Mouse (Mus musculus) hematopoietic stem cell, adult 5-6 weeks (primary cell): ENCODE measurements around the gene Ppp2r1b. TPM values are rescaled to one million over a fixed set of nuclear protein-coding genes. Genes with fewer than 3 reads are reported as not detected.
A peak's percentile ranks its signal among the peaks of the same experiment; 100 is the strongest.

ENCODE experiments used
- ATAC-seq, 2 experiments: fragments of 125-278 bp in 1 of 2; replicated peaks in 1 of 2; 2 replicates each; pipeline ENCODE4 v1.8.0; 2016 to 2017; ENCODE audit warnings: inconsistent platforms in 2 of 2, mild to moderate bottlenecking in 2 of 2, moderate number of reproducible peaks in 2 of 2, low read depth in 1 of 2, moderate TSS enrichment in 1 of 2; ENCODE audit not compliant: low FRiP score in 2 of 2, poor library complexity in 2 of 2, severe bottlenecking in 2 of 2, insufficient read depth in 1 of 2, low TSS enrichment in 1 of 2
- total RNA-seq: library from RNA; stranded (forward); fragments of 172-1452, 232-1000 nt; gene quantifications from 2 replicates; pipeline ENCODE4 v1.2.3, GENCODE M21; 2017

The Ppp2r1b gene
- total RNA-seq, 1 experiment from 2014 or later = 40.3 TPM

GRCm38 (mm10) chr9:50855780-50856179, 10.7 kb downstream of the Ppp2r1b start:
- no peak for ATAC-seq

GRCm38 (mm10) chr9:50856341-50857081, 11.4 kb downstream of the Ppp2r1b start:
- peak; percentile 61 to 89 for ATAC-seq

GRCm38 (mm10) chr9:50857082-50857641, 12.1 kb downstream of the Ppp2r1b start:
- no peak; a peak in 1 of 4 replicates for ATAC-seq

GRCm38 (mm10) chr9:50858681-50859080, 13.6 kb downstream of the Ppp2r1b start:
- ATAC-seq = no peak

- no peak for ATAC-seq
Observed at GRCm38 (mm10) chr9:50861119-50861839, 16.2 kb downstream of the Ppp2r1b start.

GRCm38 (mm10) chr9:50863824-50864223, 18.7 kb downstream of the Ppp2r1b start:
- ATAC-seq = no peak

- no peak for ATAC-seq
Observed at GRCm38 (mm10) chr9:50864877-50865276, 19.8 kb downstream of the Ppp2r1b start.

GRCm38 (mm10) chr9:50865803-50866202, 20.7 kb downstream of the Ppp2r1b start:
- peak; percentile 69 to 92 for ATAC-seq

GRCm38 (mm10) chr9:50867015-50867414, 21.9 kb downstream of the Ppp2r1b start:
- no peak for ATAC-seq

- ATAC-seq = no peak
Observed at GRCm38 (mm10) chr9:50868182-50868581, 23.1 kb downstream of the Ppp2r1b start.

- no peak for ATAC-seq
Observed at GRCm38 (mm10) chr9:50873210-50873609, 28.1 kb downstream of the Ppp2r1b start.

GRCm38 (mm10) chr9:50874031-50874430, 28.9 kb downstream of the Ppp2r1b start:
- ATAC-seq = no peak

GRCm38 (mm10) chr9:50875470-50875869, 30.4 kb downstream of the Ppp2r1b start:
- ATAC-seq = no peak

- ATAC-seq = no peak
Observed at GRCm38 (mm10) chr9:50876287-50876686, 31.2 kb downstream of the Ppp2r1b start.

- no peak for ATAC-seq
Observed at GRCm38 (mm10) chr9:50877431-50877830, 32.3 kb downstream of the Ppp2r1b start.

- ATAC-seq = no peak
Observed at GRCm38 (mm10) chr9:50882183-50882582, 37.1 kb downstream of the Ppp2r1b start.

GRCm38 (mm10) chr9:50884093-50884492, 39.0 kb downstream of the Ppp2r1b start:
- ATAC-seq = no peak
